8 mouse cellular contexts compared by ENCODE assay signal in the genomic region with DNA sequence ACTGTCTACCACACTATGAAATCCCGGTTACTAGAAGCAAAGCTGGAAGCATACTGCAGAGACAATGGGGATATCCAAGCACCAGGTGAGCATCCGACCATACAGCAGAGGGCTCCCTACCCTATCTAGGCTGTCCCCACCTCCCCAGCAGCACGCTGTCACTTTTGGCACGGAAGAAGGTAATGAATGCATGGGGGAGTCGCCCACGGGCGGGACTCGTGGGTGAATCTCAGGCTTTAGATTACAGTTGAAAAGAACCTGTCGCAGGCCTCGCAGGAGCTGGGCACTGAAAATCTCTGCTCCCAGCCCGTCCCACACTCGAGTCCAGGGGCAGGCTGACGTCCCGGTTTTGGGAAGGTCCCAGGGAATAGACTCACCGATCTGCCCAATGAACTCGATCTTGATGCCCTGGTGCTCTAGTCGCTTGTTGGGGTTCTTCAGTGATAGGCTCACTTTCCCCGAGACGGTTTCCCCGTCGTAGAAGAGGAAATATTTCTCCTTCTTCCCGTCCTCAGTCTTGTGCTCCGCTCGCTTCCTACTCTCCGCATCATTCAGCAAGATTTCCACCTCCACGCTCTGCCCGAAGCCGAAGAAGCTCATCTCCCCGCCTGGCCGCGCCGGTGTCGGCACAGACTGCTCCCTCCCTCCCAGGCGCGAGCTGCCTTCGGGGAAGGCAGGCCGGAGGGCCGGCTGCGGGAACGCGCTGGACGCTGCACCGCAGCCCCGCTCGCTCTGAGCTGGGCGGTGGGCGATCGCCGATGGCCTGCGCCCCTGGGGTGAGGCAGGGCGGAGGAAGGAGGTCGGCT. TPM values are rescaled to one million over a fixed set of nuclear protein-coding genes. Genes with fewer than 3 reads are reported as not detected.
DNase-seq lines count a peak whose midpoint lies in the region; ATAC-seq lines count a peak whose summit lies in the region.

No protein-coding gene starts in this region.

- H3K9me3 ChIP-seq in hindbrain, embryonic 12.5 days (replicated peaks), result no peaks in the 10 kb centered on the region

- H3K4me2 ChIP-seq in hindbrain, embryonic 12.5 days (replicated peaks), result peak overlapping the region; percentile 65

- ATAC-seq in hindbrain, embryonic 12.5 days (ENCODE audit: low FRiP score), result peak; percentile 46

- H3K27me3 ChIP-seq in hindbrain, embryonic 12.5 days, result no peaks in the 10 kb centered on the region

- WGBS in hindbrain, embryonic 12.5 days, result under 1% methylated on average over 52 of the region's 52 CpGs

- peak overlapping the region; percentile 99 for H3K4me3 ChIP-seq in hindbrain, embryonic 12.5 days

- peaks cover 46% of the 10 kb centered on the region for H3K4me1 ChIP-seq in hindbrain, embryonic 12.5 days

- DNase-seq in MN1 (ENCODE audit: low spot score), result peak; percentile 39
- DNase-seq in cerebellum, adult 9-10 months, result peak; percentile 76
- DNase-seq in frontal cortex, adult 2 months (ENCODE audit: extremely low spot score in 1 of 2, low spot score in 1 of 2), result peak; percentile 60 to 73
- DNase-seq in layer of hippocampus, postnatal 36 days, result peak; percentile 59 to 67
- DNase-seq in lung, postnatal 14 days, result peak; percentile 30
- peak; percentile 78 for DNase-seq in right cerebral cortex, adult 18-20 months
- peak; percentile 73 for DNase-seq in thymus, postnatal 4 days

- peak overlapping the region; percentile 91 for H3K9ac ChIP-seq in hindbrain, embryonic 12.5 days

- H3K27ac ChIP-seq in hindbrain, embryonic 12.5 days, result peak overlapping the region; percentile 95

- H3K36me3 ChIP-seq in hindbrain, embryonic 12.5 days, result 0 out of 2 replicates have a peak, but pooled peaks cover 6% of the 10 kb centered on the region

RNA-seq across cellular contexts. Expression of gene Vps26b, which starts 0.6 kb away (rescaled TPM):
- polyA plus RNA-seq in frontal cortex, adult 2 months (2012; rRNA removed), result 67.4 and 74.9 TPM in 2 replicates
- polyA plus RNA-seq in hindbrain, embryonic 12.5 days (2016; fragmentation: Nextera tagmentation; extraction: Ambion mirVana), result 68.6 and 68.8 TPM in 2 replicates
- total RNA-seq in layer of hippocampus, postnatal 36 days (2021), result 100 to 1,000 TPM; 109 to 111 TPM

RNA-seq across cellular contexts. Expression of gene Ncapd3, which starts 0.8 kb away (rescaled TPM):
- polyA plus RNA-seq in frontal cortex, adult 2 months (2012; rRNA removed), result 36.5 and 40.5 TPM in 2 replicates
- polyA plus RNA-seq in hindbrain, embryonic 12.5 days (2016; fragmentation: Nextera tagmentation; extraction: Ambion mirVana), result 27.8 TPM in 2 replicates
- total RNA-seq in layer of hippocampus, postnatal 36 days (2021), result 10 to 100 TPM; 17.7 to 19.8 TPM

RNA-seq across cellular contexts. Expression of gene Thyn1, which starts 29.7 kb away (rescaled TPM):
- 78.0 and 78.2 TPM in 2 replicates for polyA plus RNA-seq in frontal cortex, adult 2 months (2012; rRNA removed)
- polyA plus RNA-seq in hindbrain, embryonic 12.5 days (2016; fragmentation: Nextera tagmentation; extraction: Ambion mirVana), result 134 and 141 TPM in 2 replicates
- total RNA-seq in layer of hippocampus, postnatal 36 days (2021), result 100 to 1,000 TPM; 107 to 109 TPM

RNA-seq across cellular contexts. Expression of gene Acad8, which starts 29.9 kb away (rescaled TPM):
- polyA plus RNA-seq in frontal cortex, adult 2 months (2012; rRNA removed), result 37.4 and 44.3 TPM in 2 replicates
- 36.2 and 36.6 TPM in 2 replicates for polyA plus RNA-seq in hindbrain, embryonic 12.5 days (2016; fragmentation: Nextera tagmentation; extraction: Ambion mirVana)
- 10 to 100 TPM; 38.5 to 42.3 TPM for total RNA-seq in layer of hippocampus, postnatal 36 days (2021)

Comparison
In these comparisons a context has a peak if more than half of its experiments do, and no peak if none do; other contexts are left out.
1. Peak in every context shown above with its lines: DNase-seq, ATAC-seq, H3K4me3 ChIP-seq and H3K27ac ChIP-seq.